11 mouse cellular contexts compared by ENCODE assay signal in genomic region chr15:102409286-102409685, GRCm38 (mm10). TPM values are rescaled to one million over a fixed set of nuclear protein-coding genes. Genes with fewer than 3 reads are reported as not detected.
A peak's percentile ranks its signal among the peaks of the same experiment; 100 is the strongest.
DNase-seq lines count a peak whose midpoint lies in the region; ATAC-seq and TF ChIP-seq lines count a peak whose summit lies in the region.
"Had no signal": no experiment of that assay in that cellular context is flagged by ENCODE, and none has a peak within 500 bp of the region (broad histone marks: within the 10 kb centered on the region; RNA-seq: fewer than 3 reads in every experiment).

No protein-coding gene starts in this region.

- no peak overlapping the region for H3K27ac ChIP-seq in heart, embryonic 16.5 days (ENCODE audit: low read length)
- H3K27ac ChIP-seq in forebrain, embryonic 13.5 days, result no peak overlapping the region
- H3K27ac ChIP-seq in liver, embryonic 14.5 days, result no peak overlapping the region

- H3K27me3 ChIP-seq in heart, embryonic 16.5 days (ENCODE audit: control insufficient read depth, insufficient read depth, low read length), result no peaks in the 10 kb centered on the region
- no peaks in the 10 kb centered on the region for H3K27me3 ChIP-seq in G1E (ENCODE audit: insufficient read depth, low read length)
- no peaks in the 10 kb centered on the region for H3K27me3 ChIP-seq in forebrain, embryonic 13.5 days
- H3K27me3 ChIP-seq in liver, embryonic 14.5 days (ENCODE audit: control insufficient read depth, insufficient read depth, low read length), result no peaks in the 10 kb centered on the region

- no peak for TF ChIP-seq EP300 in liver, embryonic 14.5 days (IDR thresholded peaks at IDR 0.05; ENCODE audit: low read depth)

- no peak for TF ChIP-seq CTCF in G1E (IDR thresholded peaks at IDR 0.05; ENCODE audit: low read depth, low read length)
- no peak for TF ChIP-seq CTCF in liver, embryonic 14.5 days (IDR thresholded peaks at IDR 0.05; ENCODE audit: low read depth)

- peak overlapping the region; percentile 16; the same call in 1 of the 2 replicates for H3K4me3 ChIP-seq in heart, embryonic 16.5 days (ENCODE audit: low read length)
- peak overlapping the region; percentile 62; the same call in 1 of the 2 replicates for H3K4me3 ChIP-seq in G1E (ENCODE audit: low read depth, low read length)
- peak overlapping the region; percentile 7; the same call in 1 of the 2 replicates for H3K4me3 ChIP-seq in forebrain, embryonic 13.5 days
- H3K4me3 ChIP-seq in liver, embryonic 14.5 days (ENCODE audit: insufficient read depth in 1 of 2, low read depth in 2 of 2, low read length in 2 of 2), result no peak overlapping the region

- H3K4me2 ChIP-seq in heart, embryonic 16.5 days (ENCODE audit: low read depth, low read length), result peak overlapping the region; percentile 29
- peak overlapping the region; percentile 39 for H3K4me2 ChIP-seq in forebrain, embryonic 13.5 days
- peak overlapping the region; percentile 11 for H3K4me2 ChIP-seq in liver, embryonic 14.5 days (ENCODE audit: low read depth)

- no peak for ATAC-seq in heart, embryonic 16.5 days (replicated peaks; ENCODE audit: extremely low read depth, insufficient read depth, low FRiP score)
- ATAC-seq in G1E (ENCODE audit: extremely low read depth, insufficient number of reproducible peaks, low FRiP score, poor library complexity, severe bottlenecking), result no peak
- no peak for ATAC-seq in forebrain, embryonic 13.5 days
- no peak for ATAC-seq in liver, embryonic 14.5 days (ENCODE audit: insufficient read depth)
- ATAC-seq in inflammation-experienced regulatory T-cells, adult 6 months, result no peak

- no peak overlapping the region for H3K9ac ChIP-seq in heart, embryonic 16.5 days (ENCODE audit: low read length)
- peak overlapping the region; percentile 8; the same call in 1 of the 2 replicates for H3K9ac ChIP-seq in forebrain, embryonic 13.5 days
- peak overlapping the region; percentile 10; the same call in 1 of the 2 replicates for H3K9ac ChIP-seq in liver, embryonic 14.5 days (replicated peaks)

- peaks cover 37% of the 10 kb centered on the region for H3K36me3 ChIP-seq in heart, embryonic 16.5 days (ENCODE audit: control insufficient read depth, insufficient read depth)
- H3K36me3 ChIP-seq in G1E (replicated peaks), result peaks cover 63% of the 10 kb centered on the region
- H3K36me3 ChIP-seq in forebrain, embryonic 13.5 days (ENCODE audit: poor library complexity, severe bottlenecking), result peaks cover 65% of the 10 kb centered on the region
- H3K36me3 ChIP-seq in liver, embryonic 14.5 days (replicated peaks; ENCODE audit: control insufficient read depth, insufficient read depth, low read depth), result peaks cover 55% of the 10 kb centered on the region

- H3K9me3 ChIP-seq in heart, embryonic 16.5 days (replicated peaks; ENCODE audit: control insufficient read depth, low read length), result no peaks in the 10 kb centered on the region
- H3K9me3 ChIP-seq in G1E (replicated peaks), result no peaks in the 10 kb centered on the region
- H3K9me3 ChIP-seq in forebrain, embryonic 13.5 days (replicated peaks), result no peaks in the 10 kb centered on the region
- no peaks in the 10 kb centered on the region for H3K9me3 ChIP-seq in liver, embryonic 14.5 days (ENCODE audit: control insufficient read depth, low read length)

- H3K4me1 ChIP-seq in heart, embryonic 16.5 days (ENCODE audit: control insufficient read depth, insufficient read depth, low read length), result peaks cover 39% of the 10 kb centered on the region
- peaks cover 59% of the 10 kb centered on the region for H3K4me1 ChIP-seq in G1E (ENCODE audit: insufficient read depth, low read depth, low read length)
- peaks cover 48% of the 10 kb centered on the region for H3K4me1 ChIP-seq in forebrain, embryonic 13.5 days
- peaks cover 17 to 20% of the 10 kb centered on the region in 2 experiments for H3K4me1 ChIP-seq in liver, embryonic 14.5 days (replicated peaks; ENCODE audit: control insufficient read depth in 2 of 2, insufficient read depth in 2 of 2, low read length in 1 of 2)

- DNase-seq in heart, adult 18-20 months, result no peak
- DNase-seq in G1E (ENCODE audit: low spot score), result no peak
- DNase-seq in liver, embryonic 14.5 days (ENCODE audit: low read depth in 3 of 3, low spot score in 3 of 3), result no peak
- no peak for DNase-seq in adrenal gland, postnatal 25 days
- DNase-seq in layer of hippocampus, postnatal 10 days (ENCODE audit: low spot score in 2 of 2), result no peak
- DNase-seq: adrenal gland, postnatal 14 days; gastrocnemius, postnatal 36 days; kidney, postnatal 36 days had no signal

- WGBS in heart, embryonic 16.5 days, result 90% methylated on average over 3 of the region's 3 CpGs
- WGBS in forebrain, embryonic 13.5 days, result 95% methylated on average over 3 of the region's 3 CpGs
- 85% methylated on average over 3 of the region's 3 CpGs for WGBS in liver, embryonic 14.5 days (ENCODE audit: insufficient replicate concordance)

RNA-seq across cellular contexts. Expression of gene Sp1, which starts 3.3 kb away (rescaled TPM):
- 5.0 and 5.5 TPM in 2 replicates for polyA plus RNA-seq in heart, embryonic 16.5 days (2015; fragmentation: Nextera tagmentation; extraction: Ambion mirVana)
- 10 to 100 TPM; 31.9 to 39.6 TPM for total RNA-seq in heart, adult 18-20 months (2021)
- total RNA-seq in G1E (2014; fragmentation: Nextera tagmentation), result 92.4 and 93.8 TPM in 2 replicates
- total RNA-seq in G1E (2017), result 42.3 and 50.5 TPM in 2 replicates
- polyA plus RNA-seq in G1E (2012), result 16.4 and 35.8 TPM in 2 replicates
- 7.0 and 8.1 TPM in 2 replicates for polyA plus RNA-seq in forebrain, embryonic 13.5 days (2015; fragmentation: Nextera tagmentation; extraction: Ambion mirVana)
- 9.2 and 9.5 TPM in 2 replicates for polyA plus RNA-seq in liver, embryonic 14.5 days (2012; rRNA removed)
- polyA plus RNA-seq in liver, embryonic 14.5 days (2014; fragmentation: Nextera tagmentation; extraction: Ambion mirVana), result 5.0 and 5.4 TPM in 2 replicates
- total RNA-seq in adrenal gland, postnatal 25 days (2021), result 49.9 and 82.8 TPM in 2 replicates
- polyA plus RNA-seq in inflammation-experienced regulatory T-cells, adult 6 months (2017; shearing (Covaris generic)), result 10 to 100 TPM; 19.1 to 23.3 (median 22.6) TPM
- 10 to 100 TPM; 26.2 to 27.6 TPM for total RNA-seq in layer of hippocampus, postnatal 10 days (2021)

RNA-seq across cellular contexts. Expression of gene Amhr2, which starts 35.9 kb away (rescaled TPM):
- 6.6 and 7.6 TPM in 2 replicates for polyA plus RNA-seq in heart, embryonic 16.5 days (2015; fragmentation: Nextera tagmentation; extraction: Ambion mirVana)
- under 1 TPM; 0.39 to 0.97 TPM for total RNA-seq in heart, adult 18-20 months (2021)
- total RNA-seq in G1E (2014; fragmentation: Nextera tagmentation) (not detected in 2 replicates), G1E (2017) (not detected in 2 replicates)
- not detected in 2 replicates for polyA plus RNA-seq in G1E (2012)
- polyA plus RNA-seq in forebrain, embryonic 13.5 days (2015; fragmentation: Nextera tagmentation; extraction: Ambion mirVana), result 0.19 and 0.20 TPM in 2 replicates
- 0.05 and 0.06 TPM in 2 replicates for polyA plus RNA-seq in liver, embryonic 14.5 days (2012; rRNA removed)
- 0.11 and 0.23 TPM in 2 replicates for polyA plus RNA-seq in liver, embryonic 14.5 days (2014; fragmentation: Nextera tagmentation; extraction: Ambion mirVana)
- total RNA-seq in adrenal gland, postnatal 25 days (2021), result 1.4 and 1.9 TPM in 2 replicates
- not detected for polyA plus RNA-seq in inflammation-experienced regulatory T-cells, adult 6 months (2017; shearing (Covaris generic))
- under 1 TPM; 0.42 to 0.75 TPM for total RNA-seq in layer of hippocampus, postnatal 10 days (2021)

RNA-seq across cellular contexts. Expression of gene Sp7, which starts 42.3 kb away (rescaled TPM):
- 0.11 and 0.20 TPM in 2 replicates for polyA plus RNA-seq in heart, embryonic 16.5 days (2015; fragmentation: Nextera tagmentation; extraction: Ambion mirVana)
- total RNA-seq in heart, adult 18-20 months (2021), result not detected
- not detected in 2 replicates for total RNA-seq in G1E (2014; fragmentation: Nextera tagmentation)
- total RNA-seq in G1E (2017), result 0.06 and 0.16 TPM in 2 replicates
- not detected in 2 replicates for polyA plus RNA-seq in G1E (2012)
- 0.15 and 0.18 TPM in 2 replicates for polyA plus RNA-seq in forebrain, embryonic 13.5 days (2015; fragmentation: Nextera tagmentation; extraction: Ambion mirVana)
- polyA plus RNA-seq in liver, embryonic 14.5 days (2012; rRNA removed), result 0.01 and 0.07 TPM in 2 replicates
- polyA plus RNA-seq in liver, embryonic 14.5 days (2014; fragmentation: Nextera tagmentation; extraction: Ambion mirVana), result 0.04 TPM in 1 of 2 replicates, not detected in the other
- total RNA-seq in adrenal gland, postnatal 25 days (2021), result 0.15 TPM in 1 of 2 replicates, not detected in the other
- polyA plus RNA-seq in inflammation-experienced regulatory T-cells, adult 6 months (2017; shearing (Covaris generic)), result not detected
- total RNA-seq in layer of hippocampus, postnatal 10 days (2021), result under 1 TPM; 0.18 to 0.27 TPM
- total RNA-seq: adrenal gland, postnatal 14 days; gastrocnemius, postnatal 36 days had no signal

RNA-seq across cellular contexts. Expression of gene Prr13, which starts 49.5 kb away (rescaled TPM):
- 86.7 and 92.2 TPM in 2 replicates for polyA plus RNA-seq in heart, embryonic 16.5 days (2015; fragmentation: Nextera tagmentation; extraction: Ambion mirVana)
- 10 to 100 TPM; 20.3 to 24.4 TPM for total RNA-seq in heart, adult 18-20 months (2021)
- total RNA-seq in G1E (2014; fragmentation: Nextera tagmentation) (78.6 and 94.0 TPM in 2 replicates), G1E (2017) (84.1 and 86.0 TPM in 2 replicates)
- 122 and 254 TPM in 2 replicates for polyA plus RNA-seq in G1E (2012)
- polyA plus RNA-seq in forebrain, embryonic 13.5 days (2015; fragmentation: Nextera tagmentation; extraction: Ambion mirVana), result 88.9 and 90.9 TPM in 2 replicates
- 69.0 and 84.6 TPM in 2 replicates for polyA plus RNA-seq in liver, embryonic 14.5 days (2012; rRNA removed)
- 111 and 117 TPM in 2 replicates for polyA plus RNA-seq in liver, embryonic 14.5 days (2014; fragmentation: Nextera tagmentation; extraction: Ambion mirVana)
- 100 and 158 TPM in 2 replicates for total RNA-seq in adrenal gland, postnatal 25 days (2021)
- 1,000 to 10,000 TPM; 1,063 to 1,565 (median 1,138) TPM for polyA plus RNA-seq in inflammation-experienced regulatory T-cells, adult 6 months (2017; shearing (Covaris generic))
- 10 to 100 TPM; 23.3 to 23.4 TPM for total RNA-seq in layer of hippocampus, postnatal 10 days (2021)

RNA-seq across cellular contexts. Expression of gene Aaas, which starts 58.7 kb away (rescaled TPM):
- 49.3 and 55.6 TPM in 2 replicates for polyA plus RNA-seq in heart, embryonic 16.5 days (2015; fragmentation: Nextera tagmentation; extraction: Ambion mirVana)
- total RNA-seq in heart, adult 18-20 months (2021), result 10 to 100 TPM in 1 of 2 experiments, 1 to 10 TPM in 1; 9.8 to 12.1 TPM
- 187 and 217 TPM in 2 replicates for total RNA-seq in G1E (2014; fragmentation: Nextera tagmentation)
- total RNA-seq in G1E (2017), result 110 and 126 TPM in 2 replicates
- 199 and 288 TPM in 2 replicates for polyA plus RNA-seq in G1E (2012)
- polyA plus RNA-seq in forebrain, embryonic 13.5 days (2015; fragmentation: Nextera tagmentation; extraction: Ambion mirVana), result 64.1 and 66.5 TPM in 2 replicates
- 31.0 and 33.7 TPM in 2 replicates for polyA plus RNA-seq in liver, embryonic 14.5 days (2012; rRNA removed)
- 44.3 and 48.9 TPM in 2 replicates for polyA plus RNA-seq in liver, embryonic 14.5 days (2014; fragmentation: Nextera tagmentation; extraction: Ambion mirVana)
- 14.4 and 24.0 TPM in 2 replicates for total RNA-seq in adrenal gland, postnatal 25 days (2021)
- polyA plus RNA-seq in inflammation-experienced regulatory T-cells, adult 6 months (2017; shearing (Covaris generic)), result 10 to 100 TPM; 39.8 to 53.2 (median 43.1) TPM
- total RNA-seq in layer of hippocampus, postnatal 10 days (2021), result 10 to 100 TPM; 23.2 to 26.3 TPM

Comparison
In these comparisons a context has a peak if more than half of its experiments do, and no peak if none do; other contexts are left out.
1. H3K4me3 ChIP-seq: peak in heart, embryonic 16.5 days (single experiment), G1E (single experiment) and forebrain, embryonic 13.5 days (single experiment); none in liver, embryonic 14.5 days (0 of 2).
2. Peak in every context shown above with its lines, with median percentiles within 50 percentile points of each other: H3K4me2 ChIP-seq.